Mouse (Mus musculus): ENCODE data around the gene Thoc6.

The Thoc6 gene

GRCm38 (mm10) chr17:23630195-23631020 is 43.3 kb downstream of the Thoc6 start:
- DNase-seq (ENCODE audit: low read depth, low spot score), result peak; percentile 86

GRCm38 (mm10) chr17:23627813-23628212 is 45.9 kb downstream of the Thoc6 start:
- peak; percentile 75 for DNase-seq (ENCODE audit: low read depth, low spot score)

- no peak for DNase-seq (ENCODE audit: low read depth, low spot score)
Measured at GRCm38 (mm10) chr17:23620351-23620750, 53.3 kb downstream of the Thoc6 start.
